In genomic region chr15:80743606-80744005, GRCm38 (mm10) we compare ENCODE assay signal across 12 mouse cellular contexts. TPM values are rescaled to one million over a fixed set of nuclear protein-coding genes. Genes with fewer than 3 reads are reported as not detected.
DNase-seq lines count a peak whose midpoint lies in the region; ATAC-seq lines count a peak whose summit lies in the region.
"Had no signal": no experiment of that assay in that cellular context is flagged by ENCODE, and none has a peak within 500 bp of the region (broad histone marks: within the 10 kb centered on the region; RNA-seq: fewer than 3 reads in every experiment).

No protein-coding gene starts in this region.

- H3K27me3 ChIP-seq in heart, embryonic 13.5 days (replicated peaks) = no peaks in the 10 kb centered on the region
- H3K27me3 ChIP-seq in hindbrain, embryonic 14.5 days (ENCODE audit: control insufficient read depth, insufficient read depth, low read length) = no peaks in the 10 kb centered on the region
- H3K27me3 ChIP-seq: midbrain, embryonic 12.5 days had no signal

- no peak overlapping the region for H3K4me3 ChIP-seq in heart, embryonic 13.5 days
- no peak overlapping the region for H3K4me3 ChIP-seq in hindbrain, embryonic 14.5 days (replicated peaks; ENCODE audit: low read length)
- H3K4me3 ChIP-seq: midbrain, embryonic 12.5 days had no signal

- no peak for ATAC-seq in heart, embryonic 13.5 days (ENCODE audit: extremely low read depth, insufficient number of reproducible peaks, low FRiP score, low TSS enrichment)
- ATAC-seq in hindbrain, embryonic 14.5 days (ENCODE audit: low FRiP score) = no peak

- H3K36me3 ChIP-seq in heart, embryonic 13.5 days = no peaks in the 10 kb centered on the region
- no peaks in the 10 kb centered on the region for H3K36me3 ChIP-seq in hindbrain, embryonic 14.5 days (replicated peaks; ENCODE audit: control insufficient read depth, insufficient read depth)
- H3K36me3 ChIP-seq: midbrain, embryonic 12.5 days had no signal

- peaks cover 18% of the 10 kb centered on the region for H3K4me1 ChIP-seq in heart, embryonic 13.5 days
- no peaks in the 10 kb centered on the region for H3K4me1 ChIP-seq in hindbrain, embryonic 14.5 days (replicated peaks; ENCODE audit: control insufficient read depth, insufficient read depth, low read length)
- H3K4me1 ChIP-seq: midbrain, embryonic 12.5 days had no signal

- no peak overlapping the region for H3K27ac ChIP-seq in heart, embryonic 13.5 days (replicated peaks)
- H3K27ac ChIP-seq in hindbrain, embryonic 14.5 days = no peak overlapping the region
- H3K27ac ChIP-seq: midbrain, embryonic 12.5 days had no signal

- no peaks in the 10 kb centered on the region for H3K9me3 ChIP-seq in heart, embryonic 13.5 days
- H3K9me3 ChIP-seq in hindbrain, embryonic 14.5 days (ENCODE audit: control insufficient read depth, low read length) = no peaks in the 10 kb centered on the region
- H3K9me3 ChIP-seq: midbrain, embryonic 12.5 days had no signal

- no peak overlapping the region for H3K9ac ChIP-seq in heart, embryonic 13.5 days
- no peak overlapping the region for H3K9ac ChIP-seq in hindbrain, embryonic 14.5 days
- H3K9ac ChIP-seq: lung, embryonic 14.5 days; midbrain, embryonic 12.5 days had no signal

- H3K4me2 ChIP-seq in heart, embryonic 13.5 days = peak overlapping the region; percentile 31; the same call in 1 of the 2 replicates
- no peak overlapping the region for H3K4me2 ChIP-seq in hindbrain, embryonic 14.5 days (replicated peaks)
- H3K4me2 ChIP-seq: lung, embryonic 14.5 days; midbrain, embryonic 12.5 days had no signal

- no peak for DNase-seq in heart, adult 8-10 months (ENCODE audit: low spot score)
- peak; percentile 90 for DNase-seq in T-cell, adult 2 months (ENCODE audit: low spot score)
- DNase-seq in naive thymus-derived CD4-positive, alpha-beta T cell, adult 2 months (ENCODE audit: low read depth) = peak; percentile 90
- DNase-seq in thymus, postnatal 36 days = peak; percentile 49 to 74
- no peak for DNase-seq in hindbrain, embryonic 14.5 days (ENCODE audit: low spot score)
- DNase-seq in right cerebral cortex, postnatal 4 days = no peak
- DNase-seq: cerebellum, adult 2 months; gastrocnemius, postnatal 25 days; kidney, adult 2 months; lung, embryonic 14.5 days had no signal

- WGBS in heart, embryonic 13.5 days = 69% methylated on average over 7 of the region's 7 CpGs
- WGBS in hindbrain, embryonic 14.5 days = 91% methylated on average over 7 of the region's 7 CpGs

RNA-seq across cellular contexts. Expression of gene Tnrc6b, which starts 32.5 kb away (rescaled TPM):
- 23.8 and 24.2 TPM in 2 replicates for polyA plus RNA-seq in heart, embryonic 13.5 days (2015; fragmentation: Nextera tagmentation; extraction: Ambion mirVana)
- 10 to 100 TPM; 48.4 to 52.2 (median 48.9) TPM for total RNA-seq in heart, adult 8-10 months (2022)
- 19.0 and 27.9 TPM in 2 replicates for polyA plus RNA-seq in hindbrain, embryonic 14.5 days (2014; fragmentation: Nextera tagmentation; extraction: Ambion mirVana)

Comparison
In these comparisons a context has a peak if more than half of its experiments do, and no peak if none do; other contexts are left out.
1. DNase-seq: peak in T-cell, adult 2 months (single experiment), naive thymus-derived CD4-positive, alpha-beta T cell, adult 2 months (single experiment) and thymus, postnatal 36 days (2 of 2); none in heart, adult 8-10 months (single experiment), hindbrain, embryonic 14.5 days (single experiment) and right cerebral cortex, postnatal 4 days (single experiment).